Comparison of ENCODE assay signal across 24 mouse cellular contexts in genomic region chr10:72867956-72868355, GRCm38 (mm10).
DNase-seq lines count a peak whose midpoint lies in the region; ATAC-seq lines count a peak whose summit lies in the region.
"Had no signal": no experiment of that assay in that cellular context is flagged by ENCODE, and none has a peak within 500 bp of the region (broad histone marks: within the 10 kb centered on the region; RNA-seq: fewer than 3 reads in every experiment).

No protein-coding gene starts in this region.

- H3K9me3 ChIP-seq in limb, embryonic 13.5 days: no peaks in the 10 kb centered on the region
- H3K9me3 ChIP-seq: embryonic facial prominence, embryonic 12.5 days; G1E; heart, embryonic 13.5 days; hindbrain, embryonic 13.5 days had no signal

- peak; percentile 1 for DNase-seq in embryo, embryonic 11 days
- DNase-seq in embryo, embryonic 10.5 days (ENCODE audit: low spot score): no peak
- DNase-seq in MN1 (ENCODE audit: low spot score): peak; percentile 18
- DNase-seq in hindlimb bud, embryonic 11.5 days (ENCODE audit: extremely low spot score, low read depth, low spot score): peak; percentile 71
- DNase-seq in layer of hippocampus, adult 11-12 months (ENCODE audit: low spot score): no peak
- DNase-seq in adrenal gland, adult (ENCODE audit: inconsistent age in 2 of 2, low spot score in 1 of 2): no peak
- DNase-seq: adrenal gland, adult 2 months; adrenal gland, postnatal 25 days; B cell, adult 2 months; cerebellum, adult 2 months; cerebellum, postnatal 10 days; forebrain, postnatal 0 days; gastrocnemius, adult 2 months; gastrocnemius, postnatal 25 days; heart, adult 11 months had no signal

- 3% methylated on average over 1 of the region's 1 CpGs for WGBS in limb, embryonic 13.5 days

- H3K4me3 ChIP-seq in limb, embryonic 13.5 days: no peak overlapping the region
- H3K4me3 ChIP-seq: embryonic facial prominence, embryonic 12.5 days; gastrocnemius, adult 2 months; heart, embryonic 13.5 days; hindbrain, embryonic 13.5 days had no signal

- no peak overlapping the region for H3K4me2 ChIP-seq in limb, embryonic 13.5 days (replicated peaks)
- H3K4me2 ChIP-seq: embryonic facial prominence, embryonic 12.5 days; heart, embryonic 13.5 days; hindbrain, embryonic 13.5 days had no signal

- H3K9ac ChIP-seq in limb, embryonic 13.5 days: no peak overlapping the region
- H3K9ac ChIP-seq: embryonic facial prominence, embryonic 12.5 days; forebrain, postnatal 0 days; heart, embryonic 13.5 days; hindbrain, embryonic 13.5 days had no signal

- H3K4me1 ChIP-seq in limb, embryonic 13.5 days: 0 out of 2 replicates have a peak, but pooled peaks cover 6% of the 10 kb centered on the region
- H3K4me1 ChIP-seq: embryonic facial prominence, embryonic 12.5 days; heart, embryonic 13.5 days; hindbrain, embryonic 13.5 days had no signal

- H3K27ac ChIP-seq in limb, embryonic 13.5 days: no peak overlapping the region
- H3K27ac ChIP-seq: embryonic facial prominence, embryonic 12.5 days; gastrocnemius, adult 2 months; heart, embryonic 13.5 days; hindbrain, embryonic 13.5 days; hindbrain, postnatal 0 days had no signal

- no peaks in the 10 kb centered on the region for H3K27me3 ChIP-seq in limb, embryonic 13.5 days
- H3K27me3 ChIP-seq: embryonic facial prominence, embryonic 12.5 days; heart, embryonic 13.5 days; hindbrain, embryonic 13.5 days; Patski had no signal

- H3K36me3 ChIP-seq in limb, embryonic 13.5 days: no peaks in the 10 kb centered on the region
- H3K36me3 ChIP-seq: embryonic facial prominence, embryonic 12.5 days; G1E; heart, embryonic 13.5 days; hindbrain, embryonic 13.5 days had no signal

- ATAC-seq in limb, embryonic 13.5 days (ENCODE audit: low FRiP score, low read depth): peak; percentile 71; the same call in 1 of the 2 replicates
- ATAC-seq: activated CD4-positive, CD25-positive, alpha-beta regulatory T cell, adult 4 months; CD4-positive, CD25-positive, alpha-beta regulatory T cell, adult 4 months; forebrain, postnatal 0 days; hindbrain, postnatal 0 days; Patski had no signal

Comparison
In these comparisons a context has a peak if more than half of its experiments do, and no peak if none do; other contexts are left out.
1. DNase-seq: peak in embryo, embryonic 11 days (single experiment), MN1 (single experiment) and hindlimb bud, embryonic 11.5 days (single experiment); none in embryo, embryonic 10.5 days (single experiment), layer of hippocampus, adult 11-12 months (single experiment) and adrenal gland, adult (0 of 2).